Mouse (Mus musculus): ENCODE measurements around the gene Camta1. TPM values are rescaled to one million over a fixed set of nuclear protein-coding genes. Genes with fewer than 3 reads are reported as not detected.
A peak's percentile ranks its signal among the peaks of the same experiment; 100 is the strongest.

Gene Camta1
- polyA plus RNA-seq, 1 experiment from 2014 or later: 122 TPM

DNA sequence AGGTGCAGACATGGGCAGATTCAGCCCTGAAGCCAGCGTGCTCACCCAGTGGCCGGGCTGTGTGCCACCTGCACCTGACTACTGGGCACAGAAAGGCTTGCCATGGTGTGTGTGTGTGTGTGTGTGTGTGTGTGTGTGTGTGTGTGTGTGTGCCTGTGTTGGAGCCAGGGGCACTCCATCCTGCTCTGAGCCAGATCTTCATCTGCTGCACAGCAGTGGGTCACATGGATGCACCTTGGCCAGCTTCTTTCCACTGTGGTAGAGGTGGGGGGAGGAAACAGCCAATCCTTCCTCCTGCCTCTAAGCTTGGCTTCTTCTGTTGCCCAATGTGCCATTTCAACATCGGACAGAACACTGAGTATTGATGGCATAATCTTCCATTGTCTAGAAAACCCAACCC, 407.1 kb downstream of the Camta1 start:
- Histone ChIP-seq H3K36me3 (replicated peaks) (no peaks in the 10 kb centered on the region), H3K4me3 (no peak overlapping the region), H3K4me1 (peaks cover 29% of the 10 kb centered on the region), H3K27ac (no peak overlapping the region), H3K27me3 (ENCODE audit: poor library complexity, severe bottlenecking) (peaks cover under 1% of the 10 kb centered on the region; the same call in 1 of the 2 replicates), H3K9me3 (no peaks in the 10 kb centered on the region)
- DNase-seq (ENCODE audit: extremely low spot score, low spot score): no peak
- 81% methylated on average over 3 of the region's 3 CpGs for WGBS

DNA sequence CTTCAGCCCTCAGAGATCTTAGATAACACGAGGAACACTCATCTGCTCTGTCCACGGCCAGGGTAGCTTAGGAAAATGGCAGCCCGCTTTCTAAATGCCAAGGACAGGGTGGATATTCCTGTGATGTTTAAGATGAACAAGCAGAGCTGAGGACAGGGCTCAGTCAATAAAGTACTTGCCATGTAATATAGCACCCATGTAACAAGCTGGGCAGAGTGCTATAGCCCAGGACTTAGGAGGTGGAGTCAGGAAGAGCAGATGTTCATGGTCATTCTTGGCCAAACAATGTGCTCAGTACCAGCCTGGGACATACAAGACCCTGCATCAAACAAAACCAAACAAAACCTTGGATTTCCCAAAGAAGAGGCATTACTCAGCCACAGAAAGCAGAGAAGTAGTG, 407.6 kb downstream of the Camta1 start:
- H3K27me3 ChIP-seq (ENCODE audit: poor library complexity, severe bottlenecking): peaks cover 6% of the 10 kb centered on the region; the same call in 1 of the 2 replicates
- no peak for DNase-seq (ENCODE audit: extremely low spot score, low spot score)
- H3K36me3 ChIP-seq (replicated peaks): no peaks in the 10 kb centered on the region
- H3K27ac ChIP-seq: no peak overlapping the region
- H3K9me3 ChIP-seq: no peaks in the 10 kb centered on the region
- peaks cover 35% of the 10 kb centered on the region for H3K4me1 ChIP-seq
- H3K4me3 ChIP-seq: no peak overlapping the region
- WGBS: 92% methylated on average over 3 of the region's 3 CpGs

DNA sequence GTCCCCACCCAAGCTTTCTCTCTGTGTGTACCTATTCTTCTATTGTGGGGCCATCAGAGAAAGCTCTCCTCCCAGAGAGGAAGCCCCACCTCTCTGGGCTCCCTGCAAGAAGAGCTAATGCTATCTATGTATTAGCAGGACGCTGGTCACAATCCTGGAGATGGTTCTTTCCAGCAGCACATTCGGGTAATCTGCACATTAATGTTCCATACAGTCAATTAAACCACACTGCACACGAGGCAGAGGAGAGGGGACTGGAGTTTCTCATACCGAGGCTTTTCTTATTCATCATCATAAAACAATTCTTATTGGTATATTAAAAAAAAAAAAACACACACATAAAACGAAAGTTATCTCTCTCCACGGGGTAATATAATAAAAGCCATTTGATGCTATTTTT, 409.8 kb downstream of the Camta1 start:
- WGBS: 83% methylated on average over 6 of the region's 6 CpGs

DNA sequence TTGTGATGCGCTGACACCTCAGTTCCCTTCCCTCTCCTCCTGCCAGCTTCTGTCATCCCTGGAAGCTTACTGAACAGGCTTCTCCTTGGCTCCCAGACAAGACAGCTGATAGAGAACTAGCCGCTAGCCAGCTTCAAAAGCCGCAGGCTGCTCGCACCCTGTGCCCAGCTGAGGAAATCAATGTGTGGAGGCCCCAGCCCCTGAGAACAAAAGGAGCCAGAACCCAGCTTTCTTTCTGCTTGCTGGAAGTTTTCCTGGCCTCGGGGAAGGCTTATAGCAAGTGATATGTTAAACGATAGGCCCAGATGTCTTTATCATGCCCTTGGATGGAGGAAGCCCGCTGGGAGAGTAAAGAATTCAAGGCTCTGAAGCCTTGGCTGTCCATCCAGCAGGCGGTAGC, 411.7 kb downstream of the Camta1 start:
- peak overlapping the region; percentile 42 for H3K27ac ChIP-seq
- peaks cover 7% of the 10 kb centered on the region; the same call in 1 of the 2 replicates for H3K27me3 ChIP-seq (ENCODE audit: poor library complexity, severe bottlenecking)
- no peak overlapping the region for H3K4me3 ChIP-seq
- DNase-seq (ENCODE audit: extremely low spot score, low spot score): peak; percentile 17
- peaks cover 25% of the 10 kb centered on the region for H3K4me1 ChIP-seq
- no peaks in the 10 kb centered on the region for H3K9me3 ChIP-seq
- WGBS: 22% methylated on average over 8 of the region's 8 CpGs
- H3K36me3 ChIP-seq (replicated peaks): no peaks in the 10 kb centered on the region

More for the DNA sequence above, 409.8 kb downstream of the Camta1 start:
- no peak for DNase-seq (ENCODE audit: extremely low spot score, low spot score)
- H3K4me1 ChIP-seq: peaks cover 38% of the 10 kb centered on the region
- H3K27me3 ChIP-seq (ENCODE audit: poor library complexity, severe bottlenecking): peaks cover 7% of the 10 kb centered on the region; the same call in 1 of the 2 replicates
- no peaks in the 10 kb centered on the region for H3K9me3 ChIP-seq
- no peak overlapping the region for H3K27ac ChIP-seq
- no peaks in the 10 kb centered on the region for H3K36me3 ChIP-seq (replicated peaks)
- no peak overlapping the region for H3K4me3 ChIP-seq

DNA sequence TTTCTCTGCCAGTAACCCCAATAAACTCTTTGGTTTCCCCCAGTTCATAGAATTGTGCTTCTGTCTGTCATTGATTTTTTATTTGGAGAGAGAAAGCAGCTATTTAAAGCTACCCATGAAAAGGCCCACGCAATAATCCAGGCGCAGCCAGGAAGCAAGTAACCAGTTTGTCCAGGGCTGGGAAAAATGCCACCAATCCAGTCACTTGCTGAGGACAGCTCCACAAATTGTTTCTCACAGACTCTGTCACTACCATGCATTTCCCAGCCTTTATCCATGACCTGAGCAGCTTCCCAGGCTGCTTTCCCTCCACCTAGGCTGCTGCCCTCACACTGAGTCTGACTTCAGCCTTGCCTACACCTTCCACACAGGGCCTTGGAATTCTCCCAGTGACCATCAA, 413.3 kb downstream of the Camta1 start:
- DNase-seq (ENCODE audit: extremely low spot score, low spot score): no peak
- Histone ChIP-seq H3K4me1 (peaks cover 21% of the 10 kb centered on the region), H3K4me3 (no peak overlapping the region), H3K27ac (no peak overlapping the region), H3K27me3 (ENCODE audit: poor library complexity, severe bottlenecking) (peaks cover 7% of the 10 kb centered on the region; the same call in 1 of the 2 replicates), H3K9me3 (no peaks in the 10 kb centered on the region), H3K36me3 (replicated peaks) (no peaks in the 10 kb centered on the region)
- WGBS: 93% methylated on average over 2 of the region's 2 CpGs

DNA sequence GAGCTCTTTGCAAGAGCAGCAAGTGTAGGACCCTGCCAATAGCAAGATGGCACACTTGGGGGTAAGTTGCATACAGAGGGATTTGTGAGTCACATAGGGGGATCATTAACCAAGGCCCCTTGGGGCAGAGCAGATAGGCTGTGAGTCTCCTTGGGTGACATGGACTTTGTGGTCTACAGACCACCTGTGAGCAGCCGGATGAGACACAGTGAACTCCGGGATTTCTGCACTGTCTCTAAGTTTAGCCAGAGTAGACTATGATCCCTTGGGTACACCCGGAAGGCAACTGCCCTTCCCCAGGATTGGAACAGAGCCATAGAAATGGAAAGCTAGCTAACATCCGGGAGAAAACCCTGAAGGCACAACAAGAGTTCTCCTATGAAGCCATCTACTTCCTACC, 417.0 kb downstream of the Camta1 start:
- H3K4me3 ChIP-seq: no peak overlapping the region
- 84% methylated on average over 4 of the region's 4 CpGs for WGBS
- H3K27me3 ChIP-seq (ENCODE audit: poor library complexity, severe bottlenecking): peaks cover 6% of the 10 kb centered on the region; the same call in 1 of the 2 replicates
- H3K36me3 ChIP-seq (replicated peaks): no peaks in the 10 kb centered on the region
- H3K27ac ChIP-seq: no peak overlapping the region
- peaks cover 3% of the 10 kb centered on the region; the same call in 1 of the 2 replicates for H3K9me3 ChIP-seq
- peaks cover 9% of the 10 kb centered on the region for H3K4me1 ChIP-seq
- DNase-seq (ENCODE audit: extremely low spot score, low spot score): no peak

DNA sequence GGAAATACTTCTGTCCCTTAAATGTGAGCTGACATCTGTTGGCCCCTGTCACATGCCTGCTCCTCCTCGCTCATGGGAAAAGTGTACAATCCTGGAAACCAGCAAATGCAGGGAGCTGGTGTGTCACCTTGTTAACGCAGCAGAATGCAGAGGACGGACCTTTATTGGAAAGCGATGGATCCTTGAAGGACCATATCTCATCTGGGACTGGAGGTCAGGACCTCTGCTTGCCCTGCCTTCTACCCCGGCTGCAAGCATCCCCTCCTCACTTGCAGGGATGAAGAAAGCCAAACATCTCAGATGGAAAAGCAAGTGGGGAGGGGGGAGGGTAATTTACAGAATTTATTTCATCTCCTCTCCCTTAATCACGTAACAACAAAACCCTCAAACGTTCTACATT, 423.1 kb downstream of the Camta1 start:
- no peaks in the 10 kb centered on the region for H3K27me3 ChIP-seq (ENCODE audit: poor library complexity, severe bottlenecking)
- no peaks in the 10 kb centered on the region for H3K36me3 ChIP-seq (replicated peaks)
- H3K27ac ChIP-seq: peak overlapping the region; percentile 40; the same call in 1 of the 2 replicates
- DNase-seq (ENCODE audit: extremely low spot score, low spot score): no peak
- H3K4me3 ChIP-seq: no peak overlapping the region
- H3K4me1 ChIP-seq: peaks cover 12% of the 10 kb centered on the region
- peaks cover 3% of the 10 kb centered on the region; the same call in 1 of the 2 replicates for H3K9me3 ChIP-seq
- 52% methylated on average over 7 of the region's 7 CpGs for WGBS

DNA sequence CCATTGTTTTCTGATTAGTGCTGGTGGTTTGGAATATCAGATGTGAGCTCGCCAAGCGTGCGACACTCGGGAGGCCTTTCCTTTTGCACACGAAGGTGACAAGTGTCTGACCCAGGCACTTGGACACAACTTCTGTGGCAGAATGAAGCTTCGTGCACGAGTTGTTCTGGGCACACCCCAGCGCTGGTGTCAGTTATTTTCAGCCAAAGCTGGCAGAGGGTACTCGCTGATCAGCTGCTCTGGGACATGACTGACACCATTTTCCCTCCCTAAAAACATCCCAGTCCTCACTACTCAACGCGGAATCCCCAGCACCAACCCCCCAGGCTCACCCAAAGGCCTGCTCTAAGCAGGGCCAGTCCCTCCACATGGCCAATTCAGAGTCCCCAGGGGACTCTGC, 423.8 kb downstream of the Camta1 start:
- WGBS: 81% methylated on average over 11 of the region's 11 CpGs
- H3K27me3 ChIP-seq (ENCODE audit: poor library complexity, severe bottlenecking): no peaks in the 10 kb centered on the region
- DNase-seq (ENCODE audit: extremely low spot score, low spot score): no peak
- H3K4me3 ChIP-seq: no peak overlapping the region
- H3K36me3 ChIP-seq (replicated peaks): no peaks in the 10 kb centered on the region
- H3K9me3 ChIP-seq: peaks cover 3% of the 10 kb centered on the region; the same call in 1 of the 2 replicates
- H3K27ac ChIP-seq: peak overlapping the region; percentile 40; the same call in 1 of the 2 replicates
- peaks cover 12% of the 10 kb centered on the region for H3K4me1 ChIP-seq

DNA sequence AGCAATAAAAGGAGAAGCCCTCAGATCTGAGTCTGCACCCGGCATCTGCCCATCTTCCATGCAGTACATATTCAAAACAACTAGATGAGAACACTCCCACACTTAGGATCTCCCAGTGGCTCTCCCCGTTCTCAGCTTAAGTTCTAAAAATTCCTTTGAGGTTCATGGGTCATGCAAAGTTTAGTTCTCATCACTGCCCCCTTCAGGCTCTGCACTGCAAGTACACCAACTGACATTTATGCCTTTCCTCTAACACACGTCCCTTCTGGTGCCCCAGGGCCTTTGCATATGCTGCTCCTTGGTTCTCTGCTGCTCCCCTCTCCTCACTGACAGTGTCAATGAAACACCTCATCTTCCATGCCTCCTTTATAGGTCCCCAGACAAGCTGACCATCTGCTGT, 436.5 kb downstream of the Camta1 start:
- no peaks in the 10 kb centered on the region for H3K4me1 ChIP-seq
- H3K4me3 ChIP-seq: no peak overlapping the region
- no peaks in the 10 kb centered on the region for H3K36me3 ChIP-seq (replicated peaks)
- H3K27me3 ChIP-seq (ENCODE audit: poor library complexity, severe bottlenecking): no peaks in the 10 kb centered on the region
- 75% methylated on average over 3 of the region's 3 CpGs for WGBS
- no peak overlapping the region for H3K27ac ChIP-seq
- no peak for DNase-seq (ENCODE audit: extremely low spot score, low spot score)
- peaks cover 7% of the 10 kb centered on the region; the same call in 1 of the 2 replicates for H3K9me3 ChIP-seq

DNA sequence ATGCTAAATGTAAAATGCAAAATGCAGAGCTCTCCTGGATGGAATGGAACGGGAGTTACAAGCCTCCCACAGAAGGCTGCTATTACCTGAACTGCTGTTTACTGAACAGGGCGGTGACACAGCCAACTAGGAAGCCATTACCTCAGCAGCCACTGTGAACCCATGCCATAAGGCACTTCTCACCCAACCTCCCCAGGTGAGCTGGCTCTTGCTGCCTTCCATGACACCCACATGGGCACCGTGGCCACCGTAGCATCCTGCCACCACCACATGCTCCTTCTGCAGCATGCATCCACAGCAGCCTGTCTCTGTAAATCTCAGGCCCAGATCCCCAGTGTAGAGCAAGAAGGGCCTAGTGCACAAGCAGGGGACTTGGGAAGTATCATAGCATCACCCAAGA, 438.8 kb downstream of the Camta1 start:
- Histone ChIP-seq H3K4me3 (no peak overlapping the region), H3K9me3 (peaks cover 7% of the 10 kb centered on the region; the same call in 1 of the 2 replicates), H3K27me3 (ENCODE audit: poor library complexity, severe bottlenecking) (no peaks in the 10 kb centered on the region), H3K27ac (no peak overlapping the region), H3K36me3 (replicated peaks) (no peaks in the 10 kb centered on the region), H3K4me1 (peaks cover 3% of the 10 kb centered on the region; the same call in 1 of the 2 replicates)
- no peak for DNase-seq (ENCODE audit: extremely low spot score, low spot score)
- 91% methylated on average over 4 of the region's 4 CpGs for WGBS

DNA sequence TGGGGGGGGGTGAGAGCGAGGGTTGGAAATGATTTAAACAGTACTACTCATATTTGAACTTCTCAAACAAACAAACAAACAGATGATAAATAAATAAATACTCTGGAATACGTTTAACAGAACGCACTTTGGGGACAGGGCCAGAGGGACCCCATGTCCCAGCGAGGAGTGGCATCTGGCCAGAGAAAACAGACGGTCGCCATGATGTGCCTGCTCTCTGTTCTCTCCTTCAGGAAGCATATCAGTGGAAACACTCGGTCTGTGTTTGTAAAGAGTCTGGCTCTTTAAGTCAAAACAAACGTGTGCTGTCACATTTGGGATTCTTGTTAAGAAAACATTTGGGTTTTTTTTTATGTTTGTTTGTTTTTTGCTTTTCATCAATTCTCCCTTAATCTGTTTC, 439.3 kb downstream of the Camta1 start:
- no peak overlapping the region for H3K27ac ChIP-seq
- 78% methylated on average over 8 of the region's 8 CpGs for WGBS
- DNase-seq (ENCODE audit: extremely low spot score, low spot score): no peak
- no peaks in the 10 kb centered on the region for H3K36me3 ChIP-seq (replicated peaks)
- H3K4me1 ChIP-seq: peaks cover 8% of the 10 kb centered on the region
- peaks cover 4% of the 10 kb centered on the region; the same call in 1 of the 2 replicates for H3K9me3 ChIP-seq
- no peak overlapping the region for H3K4me3 ChIP-seq
- H3K27me3 ChIP-seq (ENCODE audit: poor library complexity, severe bottlenecking): no peaks in the 10 kb centered on the region

DNA sequence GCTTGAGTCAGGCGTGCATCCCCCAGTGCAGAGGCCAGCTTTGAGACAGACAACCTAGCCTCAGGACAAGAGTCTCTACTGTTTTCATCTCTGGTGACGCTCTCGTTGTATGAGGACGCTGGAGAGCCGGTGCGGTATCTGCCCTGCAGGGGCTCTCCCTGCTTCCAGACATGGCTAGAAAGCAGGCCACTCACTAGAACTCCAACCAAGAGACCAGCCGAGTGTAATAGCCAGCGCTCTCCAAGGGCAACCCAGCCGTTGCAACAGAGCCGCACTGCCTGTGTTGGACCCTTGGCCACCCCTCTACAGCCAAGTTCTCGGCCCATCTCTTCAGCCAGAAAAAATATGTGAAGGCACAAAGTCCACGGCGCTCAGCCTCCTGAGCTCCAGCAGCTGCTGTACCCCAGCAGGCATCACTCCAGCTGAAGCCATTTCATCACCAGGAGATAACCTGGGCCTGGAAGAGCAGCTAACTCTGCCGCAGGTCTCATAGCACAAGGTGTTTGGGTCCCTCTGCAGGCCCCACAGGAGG, 443.3 kb downstream of the Camta1 start:
- no peak for DNase-seq (ENCODE audit: extremely low spot score, low spot score)
- 0 out of 2 replicates have a peak, but pooled peaks cover under 1% of the 10 kb centered on the region for H3K27me3 ChIP-seq (ENCODE audit: poor library complexity, severe bottlenecking)
- H3K4me3 ChIP-seq: no peak overlapping the region
- H3K36me3 ChIP-seq (replicated peaks): no peaks in the 10 kb centered on the region
- H3K4me1 ChIP-seq: peaks cover 12% of the 10 kb centered on the region
- 0 out of 2 replicates have a peak overlapping the region, but pooled peaks have one; percentile 6 for H3K27ac ChIP-seq
- H3K9me3 ChIP-seq: no peaks in the 10 kb centered on the region
- WGBS: 74% methylated on average over 14 of the region's 14 CpGs

DNA sequence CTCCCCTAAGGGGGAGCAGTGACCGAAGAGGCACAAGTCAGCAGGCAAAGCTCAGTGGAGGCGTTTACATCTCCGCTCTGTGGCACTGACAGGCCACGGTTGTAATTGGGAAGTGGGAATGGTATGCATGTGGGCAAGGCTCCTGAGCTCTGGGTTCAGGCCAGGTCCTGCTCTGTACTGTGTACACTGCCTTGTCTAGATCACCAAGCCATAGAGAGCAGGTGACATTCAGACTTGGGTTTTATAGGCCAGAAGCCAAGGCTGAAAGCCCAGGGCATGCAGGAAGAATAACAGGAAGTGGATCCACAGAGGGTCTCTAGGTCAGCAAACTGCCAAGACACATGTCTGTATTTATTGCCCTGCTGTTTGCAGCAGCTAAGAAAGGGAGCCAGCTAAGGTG, 445.9 kb downstream of the Camta1 start:
- no peak overlapping the region for H3K27ac ChIP-seq
- peaks cover 36% of the 10 kb centered on the region for H3K4me1 ChIP-seq
- no peaks in the 10 kb centered on the region for H3K9me3 ChIP-seq
- WGBS: 86% methylated on average over 4 of the region's 4 CpGs
- DNase-seq (ENCODE audit: extremely low spot score, low spot score): no peak
- H3K4me3 ChIP-seq: no peak overlapping the region
- peaks cover 16% of the 10 kb centered on the region for H3K27me3 ChIP-seq (ENCODE audit: poor library complexity, severe bottlenecking)
- no peaks in the 10 kb centered on the region for H3K36me3 ChIP-seq (replicated peaks)
